Mouse (Mus musculus) ES-Bruce4 (cell line): ENCODE data around the gene Eid3. TPM values are rescaled to one million over a fixed set of nuclear protein-coding genes. Genes with fewer than 3 reads are reported as not detected.

Experiments
- H3K27ac ChIP-seq: 2 replicates; pipeline ENCODE4 v1.5.1; 2012; ENCODE audit warnings: low read length, inconsistent platforms; ENCODE audit not compliant: insufficient read depth
- H3K27me3 ChIP-seq: 2 replicates; pipeline ENCODE4 v1.6.1; 2012; ENCODE audit warnings: mild to moderate bottlenecking, low read length, inconsistent platforms; ENCODE audit not compliant: control insufficient read depth, poor library complexity, insufficient read depth, severe bottlenecking
- H3K36me3 ChIP-seq: 2 replicates; pipeline ENCODE4 v1.6.1; 2012; ENCODE audit warnings: inconsistent platforms, mild to moderate bottlenecking, low read length, moderate library complexity; ENCODE audit not compliant: control insufficient read depth, poor library complexity, insufficient read depth, severe bottlenecking
- H3K4me1 ChIP-seq: one replicate; pipeline ENCODE4 v1.8.1; 2011; ENCODE audit warnings: low read length; ENCODE audit not compliant: control insufficient read depth, insufficient read depth
- H3K4me3 ChIP-seq: 2 replicates; pipeline ENCODE4 v1.5.1; 2011; ENCODE audit warnings: low read depth, mild to moderate bottlenecking, low read length
- H3K9ac ChIP-seq: 2 replicates; pipeline ENCODE4 v1.6.1; 2012; ENCODE audit warnings: low read depth, mild to moderate bottlenecking, inconsistent platforms; ENCODE audit not compliant: poor library complexity, severe bottlenecking
- H3K9me3 ChIP-seq: replicated peaks from 2 replicates; pipeline ENCODE4 v1.6.1; 2012; ENCODE audit warnings: mild to moderate bottlenecking, low read length, inconsistent platforms; ENCODE audit not compliant: control insufficient read depth, poor library complexity, insufficient read depth, severe bottlenecking
- CTCF ChIP-seq: IDR thresholded peaks from one replicate; pipeline ENCODE4 v1.8.1; 2011; ENCODE audit warnings: low read depth, low read length
- EP300 ChIP-seq: IDR thresholded peaks from 2 replicates; pipeline ENCODE4 v1.6.1; 2011; ENCODE audit warnings: low read depth, low read length; ENCODE audit not compliant: insufficient read depth
- POLR2A ChIP-seq: IDR thresholded peaks from one replicate; pipeline ENCODE4 v1.8.1; 2011; ENCODE audit warnings: low read length; ENCODE audit not compliant: insufficient read depth
- polyA plus RNA-seq: library from polyadenylated mRNA; stranded (reverse); fragments of >200 nt; gene quantifications from 2 replicates; pipeline ENCODE4 v1.2.4, GENCODE M21; 2011; ENCODE audit warnings: low read depth; ENCODE audit not compliant: missing spikeins, insufficient read depth, insufficient read length

Eid3 gene
- polyA plus RNA-seq, 1 experiment: 12.7 TPM

DNA sequence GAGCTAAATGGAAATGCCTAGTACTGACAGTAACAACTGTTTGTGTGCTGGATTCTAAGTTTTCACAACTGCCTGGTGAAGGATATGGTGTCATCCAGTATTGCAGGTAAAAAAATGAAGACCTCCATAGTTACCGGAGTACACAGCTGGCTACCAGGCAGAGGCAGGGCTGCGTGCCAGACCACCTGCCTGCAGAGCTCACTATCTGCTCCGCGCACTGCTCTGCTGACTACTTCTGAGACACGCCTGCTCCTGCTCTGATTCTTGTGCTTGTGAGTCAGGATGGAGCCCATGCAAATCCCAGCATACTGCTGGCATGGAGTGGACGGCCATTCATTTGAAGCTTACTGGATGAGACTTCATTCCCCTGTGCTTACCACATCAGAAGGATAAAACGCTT lies 2.6 kb upstream of the Eid3 start:
- Histone ChIP-seq H3K9me3 (no peaks in the 10 kb centered on the region), H3K36me3 (peaks cover 50% of the 10 kb centered on the region), H3K4me3 (no peak overlapping the region), H3K27me3 (no peaks in the 10 kb centered on the region), H3K4me1 (peaks cover 4% of the 10 kb centered on the region), H3K9ac (no peak overlapping the region), H3K27ac (no peak overlapping the region)
- TF ChIP-seq EP300 (no peak), CTCF (no peak), POLR2A (no peak)

DNA sequence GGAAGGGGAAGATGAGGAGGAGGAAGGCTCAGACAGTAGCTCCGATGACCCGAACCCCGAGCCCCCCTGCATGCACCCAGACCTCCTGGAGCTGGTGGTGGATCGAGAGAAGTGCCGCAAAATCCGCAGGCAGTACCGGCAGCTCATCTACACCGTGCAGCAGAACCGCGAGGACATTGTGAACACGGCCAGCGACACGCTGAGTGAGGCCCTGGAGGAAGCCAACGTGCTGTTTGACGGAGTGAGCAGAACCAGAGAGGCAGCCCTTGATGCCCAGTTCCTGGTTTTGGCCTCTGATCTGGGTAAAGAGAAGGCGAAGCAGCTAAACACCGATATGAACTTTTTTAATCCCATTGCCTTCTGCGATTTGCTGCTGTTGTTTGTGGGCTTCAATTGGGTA lies 406 bp downstream of the Eid3 start:
- Histone ChIP-seq H3K27me3 (no peaks in the 10 kb centered on the region), H3K4me1 (peaks cover 4% of the 10 kb centered on the region), H3K27ac (no peak overlapping the region), H3K4me3 (no peak overlapping the region), H3K9me3 (no peaks in the 10 kb centered on the region), H3K36me3 (peaks cover 58% of the 10 kb centered on the region), H3K9ac (no peak overlapping the region)
- no peak for TF ChIP-seq POLR2A
- TF ChIP-seq CTCF: no peak
- no peak for TF ChIP-seq EP300

DNA sequence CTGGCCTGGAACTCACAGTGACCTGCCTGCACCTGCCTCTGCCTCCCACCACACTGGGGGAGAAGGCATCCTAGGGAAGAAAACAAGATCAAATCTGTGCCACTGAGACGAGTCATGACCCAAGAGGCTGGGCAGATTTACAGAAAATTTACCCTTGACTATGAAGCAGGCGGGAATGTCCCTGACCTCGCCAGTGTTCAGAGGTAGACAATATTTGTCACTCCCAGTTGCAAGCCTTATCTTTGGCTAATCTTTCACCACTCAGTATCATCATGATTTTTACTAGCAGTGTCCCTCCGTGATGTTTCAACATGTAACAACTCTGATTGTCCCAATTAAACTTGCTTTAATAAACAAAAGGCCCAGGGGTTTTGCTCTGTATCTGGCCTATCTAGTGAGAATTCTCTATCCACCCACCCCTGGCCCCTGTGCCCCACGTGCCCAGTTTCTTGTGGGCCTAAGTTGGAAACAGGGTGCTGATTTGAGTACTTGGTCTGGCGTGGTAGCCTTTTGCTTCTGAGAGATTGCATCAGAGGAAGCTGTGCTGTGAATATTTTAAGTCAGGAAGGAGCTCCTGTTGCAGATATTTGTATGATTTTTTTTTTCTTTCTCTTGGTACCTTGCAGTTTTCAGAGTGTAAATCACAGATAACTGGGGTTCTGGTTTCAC lies 2.1 kb downstream of the Eid3 start:
- Histone ChIP-seq H3K9ac (no peak overlapping the region), H3K36me3 (peaks cover 52% of the 10 kb centered on the region), H3K4me1 (peaks cover 2% of the 10 kb centered on the region), H3K9me3 (no peaks in the 10 kb centered on the region), H3K4me3 (no peak overlapping the region), H3K27ac (no peak overlapping the region), H3K27me3 (no peaks in the 10 kb centered on the region)
- TF ChIP-seq CTCF (no peak), POLR2A (no peak), EP300 (no peak)

DNA sequence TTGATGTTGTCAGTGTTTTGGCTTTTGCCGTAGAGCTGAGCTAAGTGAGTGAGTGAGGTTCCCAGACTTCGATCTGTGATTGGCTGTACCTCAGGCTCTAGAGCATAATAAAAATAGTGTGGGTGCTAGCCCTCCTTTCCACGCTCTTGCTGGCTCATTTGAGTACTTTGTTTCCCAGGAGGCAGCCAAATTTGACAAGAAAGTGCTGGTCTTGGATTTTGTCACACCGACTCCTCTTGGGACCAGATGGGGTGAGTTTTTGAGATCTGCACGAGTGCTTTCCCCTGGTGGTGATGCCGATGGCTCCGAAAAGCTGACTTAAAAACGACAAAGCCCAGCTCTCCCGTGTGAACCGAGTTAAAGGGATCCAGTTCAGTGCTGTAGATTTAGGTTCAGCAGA lies 9.0 kb downstream of the Eid3 start:
- H3K4me1 ChIP-seq: peaks cover 2% of the 10 kb centered on the region
- no peak overlapping the region for H3K9ac ChIP-seq
- TF ChIP-seq EP300 (no peak), CTCF (no peak), POLR2A (no peak)
- H3K36me3 ChIP-seq: peaks cover 71% of the 10 kb centered on the region
- no peak overlapping the region for H3K4me3 ChIP-seq
- H3K27me3 ChIP-seq: no peaks in the 10 kb centered on the region
- no peak overlapping the region for H3K27ac ChIP-seq
- H3K9me3 ChIP-seq: no peaks in the 10 kb centered on the region

DNA sequence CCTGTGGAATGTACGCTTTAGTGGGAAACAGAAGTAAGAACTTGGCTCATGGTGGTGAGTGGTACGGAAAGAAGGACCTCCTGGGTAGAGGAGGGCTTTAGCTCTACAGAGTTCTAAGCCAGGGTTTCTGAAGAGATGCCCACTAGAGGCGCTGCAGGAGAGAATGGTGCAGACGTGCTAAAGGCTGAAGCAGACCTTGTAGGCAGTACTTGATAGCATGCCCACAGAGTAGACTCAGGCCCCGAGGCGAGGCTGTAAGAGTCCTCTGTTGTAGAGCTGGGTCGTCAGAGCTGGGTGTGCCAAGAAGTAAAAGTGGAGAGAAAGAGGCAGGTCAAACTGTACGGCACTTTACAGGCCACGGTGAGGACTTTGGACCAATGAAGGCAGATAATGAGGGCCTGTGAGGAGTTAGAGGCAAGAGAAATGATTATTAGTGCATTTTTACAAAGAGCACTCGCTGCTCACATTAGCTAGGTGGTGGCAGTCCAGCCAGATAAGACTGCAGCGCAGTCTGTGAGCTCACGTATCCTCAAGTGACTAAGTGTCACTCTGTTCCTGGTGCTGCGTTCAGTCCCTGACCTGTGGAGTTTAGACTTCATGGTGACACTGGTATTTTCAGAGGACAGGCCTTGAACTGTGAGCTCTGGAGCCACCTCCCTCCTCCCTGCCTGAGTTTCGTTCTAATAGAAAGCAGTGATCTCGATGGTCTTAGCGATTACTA lies 9.8 kb downstream of the Eid3 start:
- Histone ChIP-seq H3K9ac (no peak overlapping the region), H3K27ac (no peak overlapping the region), H3K27me3 (no peaks in the 10 kb centered on the region), H3K4me3 (no peak overlapping the region), H3K4me1 (peaks cover 2% of the 10 kb centered on the region), H3K9me3 (no peaks in the 10 kb centered on the region), H3K36me3 (peaks cover 79% of the 10 kb centered on the region)
- TF ChIP-seq EP300 (no peak), CTCF (peak; percentile 46)

DNA sequence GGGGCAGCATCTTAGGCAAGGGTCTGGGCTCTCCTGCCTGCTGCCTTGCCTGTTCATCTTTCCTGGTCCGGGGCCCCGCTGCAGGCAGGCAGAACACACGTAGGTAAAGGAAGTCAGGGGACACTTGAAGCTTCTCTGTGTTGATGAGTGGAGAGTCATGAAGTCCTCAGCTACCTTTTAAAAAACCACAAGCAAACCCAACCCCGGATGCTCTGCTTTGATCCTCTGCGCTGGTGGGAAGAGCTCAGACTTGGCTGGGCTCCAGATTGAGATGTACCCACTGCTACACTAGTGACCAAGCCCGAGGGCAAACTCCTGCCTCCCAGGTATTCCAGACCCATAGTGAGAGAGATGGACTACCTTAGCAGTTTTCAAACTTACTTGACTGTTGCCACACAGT lies 20.9 kb downstream of the Eid3 start:
- Histone ChIP-seq H3K36me3 (peaks cover 91% of the 10 kb centered on the region), H3K4me1 (no peaks in the 10 kb centered on the region), H3K9me3 (no peaks in the 10 kb centered on the region), H3K4me3 (no peak overlapping the region), H3K27me3 (no peaks in the 10 kb centered on the region), H3K9ac (no peak overlapping the region), H3K27ac (no peak overlapping the region)
- TF ChIP-seq POLR2A (no peak), CTCF (no peak)
